Mouse (Mus musculus): ENCODE measurements around the gene Slc6a13. TPM values are rescaled to one million over a fixed set of nuclear protein-coding genes. Genes with fewer than 3 reads are reported as not detected.
A peak's percentile ranks its signal among the peaks of the same experiment; 100 is the strongest.

Slc6a13 gene
- total RNA-seq (2015) (1.0 and 1.7 TPM in 2 replicates), total RNA-seq (2017) (1.2 and 3.3 TPM in 2 replicates)

DNA sequence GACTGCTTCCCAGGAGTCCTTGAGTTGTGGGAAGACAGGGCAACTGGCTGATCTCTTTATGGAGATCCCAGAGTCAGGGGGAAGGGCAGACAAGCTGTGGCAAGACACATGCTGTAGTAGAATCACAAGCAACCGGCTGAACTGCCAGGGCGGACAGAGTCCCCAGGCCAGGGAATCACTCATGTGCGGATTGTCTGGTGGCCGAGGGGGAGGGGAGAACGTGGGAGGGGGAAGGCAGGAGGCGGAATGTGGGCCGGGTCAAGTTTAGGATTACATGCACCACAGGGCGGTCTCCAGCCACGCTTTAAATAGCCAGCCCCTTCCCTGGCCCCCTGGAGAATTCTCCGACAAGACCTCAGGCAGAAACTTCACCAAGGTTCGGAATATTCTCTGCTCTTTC is at the start of gene Slc6a13:
Slc6a13 (plus strand) TSS at position 274 of the 400 bp plus-strand sequence.
- no peak for ATAC-seq (ENCODE audit: poor library complexity, severe bottlenecking)

DNA sequence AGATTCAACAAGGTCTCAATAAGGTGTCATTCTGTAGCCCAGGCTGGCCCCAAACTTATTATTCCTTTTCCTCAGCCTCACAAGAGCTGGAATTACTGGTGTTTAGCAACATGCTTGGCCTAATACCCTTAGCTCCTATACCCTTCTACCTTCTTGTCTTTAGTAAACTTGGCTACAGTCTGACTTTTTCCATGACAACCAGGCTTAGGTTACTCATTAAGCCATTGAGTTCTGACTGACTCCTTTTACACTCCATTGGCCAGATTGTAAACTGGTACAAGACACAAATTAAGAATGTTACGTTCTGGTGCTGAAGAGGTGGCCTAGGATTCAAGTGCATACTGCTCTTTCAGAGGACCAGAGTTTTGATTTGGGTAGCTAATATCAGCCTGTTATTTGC is 49.6 kb upstream of the Slc6a13 start:
- no peak for ATAC-seq (ENCODE audit: poor library complexity, severe bottlenecking)

DNA sequence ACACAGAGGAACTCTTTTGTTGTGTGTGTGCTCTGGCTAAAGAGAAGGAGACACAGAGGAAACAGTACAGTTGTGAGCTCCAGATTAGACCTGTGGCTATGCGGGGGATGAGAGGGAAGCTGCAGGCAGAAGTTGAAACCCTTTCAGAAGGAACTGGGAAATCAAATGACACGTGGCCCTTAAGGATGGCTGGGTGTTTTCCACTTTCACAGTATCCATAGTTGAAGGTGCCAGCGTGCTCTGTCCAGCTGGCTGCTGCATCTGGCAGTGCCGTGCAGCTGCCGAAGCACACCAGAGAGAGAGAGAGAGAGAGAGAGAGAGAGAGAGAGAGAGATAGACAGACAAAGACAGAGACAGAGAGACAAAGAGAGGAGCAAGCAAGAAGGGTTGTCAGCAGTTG is 48.8 kb upstream of the Slc6a13 start:
- ATAC-seq (ENCODE audit: poor library complexity, severe bottlenecking) = peak; percentile 70

GRCm38 (mm10) chr6:121260548-121260947 is 39.5 kb upstream of the Slc6a13 start:
- peak; percentile 90 for ATAC-seq (ENCODE audit: poor library complexity, severe bottlenecking)

DNA sequence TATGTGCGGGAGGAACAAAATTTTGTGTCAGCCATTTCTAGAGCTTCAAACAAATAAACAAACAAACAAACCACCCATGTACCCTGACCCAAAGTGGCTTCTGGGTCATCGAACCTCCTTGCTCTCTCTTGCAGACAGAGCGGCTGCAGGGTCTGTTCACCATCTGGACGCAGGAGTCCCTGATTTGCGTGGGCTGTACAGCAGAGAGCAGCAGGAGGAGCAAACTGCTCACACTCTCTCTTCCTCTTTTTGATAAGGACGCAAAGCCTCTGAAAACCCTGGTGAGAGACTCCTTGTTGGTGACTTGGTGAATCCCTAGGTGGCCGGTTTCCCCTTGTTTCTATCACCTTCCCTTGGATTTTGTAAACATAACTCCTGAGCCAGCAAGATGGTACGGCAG is 38.8 kb upstream of the Slc6a13 start:
- ATAC-seq (ENCODE audit: poor library complexity, severe bottlenecking) = peak; percentile 77

DNA sequence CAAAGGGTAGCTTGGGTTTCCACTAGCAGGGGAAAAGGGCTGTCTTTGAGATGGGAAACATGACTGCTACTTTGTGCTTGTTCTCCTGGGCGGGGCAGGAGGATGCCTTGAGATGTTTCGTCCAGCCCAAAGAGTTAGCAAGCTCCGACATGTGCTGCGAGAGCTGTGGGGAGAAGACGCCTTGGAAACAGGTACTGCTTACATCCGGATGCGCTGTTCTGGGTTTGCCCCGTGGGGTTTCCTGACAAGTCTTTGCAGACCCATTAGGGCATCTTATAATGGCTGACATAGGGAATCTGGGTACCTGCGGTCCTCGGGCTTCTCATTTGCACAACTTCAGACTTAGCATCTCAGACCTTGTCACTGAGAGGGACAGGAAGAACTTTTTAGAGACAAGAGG is 38.0 kb upstream of the Slc6a13 start:
- no peak for ATAC-seq (ENCODE audit: poor library complexity, severe bottlenecking)

DNA sequence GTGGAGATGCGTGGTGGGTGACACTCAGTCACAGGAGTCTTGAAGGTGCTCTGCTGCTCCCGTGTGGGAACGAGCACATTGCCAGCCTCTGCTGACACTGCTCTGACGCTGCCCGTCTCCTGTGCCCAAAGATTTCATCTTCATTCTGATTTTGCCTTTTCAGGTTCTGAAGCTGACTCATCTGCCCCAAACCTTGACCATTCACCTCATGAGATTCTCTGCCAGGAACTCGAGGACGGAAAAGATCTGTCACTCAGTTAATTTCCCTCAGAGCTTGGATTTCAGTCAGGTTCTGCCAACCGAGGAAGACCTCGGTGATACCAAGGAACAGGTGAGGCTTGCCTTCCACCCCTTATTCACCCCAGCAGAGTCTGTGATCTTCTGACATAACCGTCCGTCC is 37.5 kb upstream of the Slc6a13 start:
- ATAC-seq (ENCODE audit: poor library complexity, severe bottlenecking) = no peak

DNA sequence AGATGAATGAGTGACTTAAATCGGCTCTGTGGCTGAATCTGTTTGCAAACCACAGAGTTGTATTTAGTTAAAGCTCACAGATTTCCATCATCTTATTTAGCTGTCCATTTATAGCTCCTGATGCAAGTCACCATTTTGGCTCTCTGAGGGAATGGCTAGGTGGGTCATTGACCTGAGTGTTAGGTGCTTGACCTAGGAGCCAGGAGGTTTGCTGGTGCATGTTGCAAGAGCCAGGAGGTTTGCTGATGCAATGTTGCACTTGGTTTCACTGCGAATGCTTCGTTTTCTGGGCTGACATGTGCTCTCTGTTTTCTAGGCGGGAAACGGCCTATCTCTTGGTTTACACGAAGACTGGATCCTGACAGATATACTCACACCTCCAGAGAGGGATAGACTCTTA is 29.9 kb upstream of the Slc6a13 start:
- ATAC-seq (ENCODE audit: poor library complexity, severe bottlenecking) = no peak

- ATAC-seq (ENCODE audit: poor library complexity, severe bottlenecking) = no peak
Measured at GRCm38 (mm10) chr6:121271707-121272074, 28.3 kb upstream of the Slc6a13 start.

GRCm38 (mm10) chr6:121272075-121272800 is 27.8 kb upstream of the Slc6a13 start:
- ATAC-seq (ENCODE audit: poor library complexity, severe bottlenecking) = peak; percentile 91

DNA sequence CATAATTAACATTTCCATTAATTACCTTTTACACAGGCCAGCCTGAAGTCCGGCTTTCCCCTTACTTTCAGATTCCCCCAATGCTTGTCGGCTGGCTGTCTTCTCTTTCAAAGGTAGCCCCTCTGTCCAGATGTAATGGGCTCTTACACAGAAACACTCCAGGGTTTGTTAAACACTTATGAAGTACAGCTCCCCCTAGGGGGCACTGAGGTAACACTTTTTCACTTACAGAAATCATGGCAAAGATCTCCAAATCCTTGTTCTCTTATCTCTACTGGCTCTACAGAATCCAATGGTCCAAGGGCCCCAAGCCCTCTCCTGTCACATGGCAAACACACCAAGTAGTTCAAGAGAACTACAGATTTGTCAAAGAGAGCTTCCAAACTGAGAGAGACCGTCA is 25.7 kb upstream of the Slc6a13 start:
- peak; percentile 36; the same call in 1 of the 2 replicates for ATAC-seq (ENCODE audit: poor library complexity, severe bottlenecking)

- no peak for ATAC-seq (ENCODE audit: poor library complexity, severe bottlenecking)
Measured at GRCm38 (mm10) chr6:121284132-121284531, 15.9 kb upstream of the Slc6a13 start.

DNA sequence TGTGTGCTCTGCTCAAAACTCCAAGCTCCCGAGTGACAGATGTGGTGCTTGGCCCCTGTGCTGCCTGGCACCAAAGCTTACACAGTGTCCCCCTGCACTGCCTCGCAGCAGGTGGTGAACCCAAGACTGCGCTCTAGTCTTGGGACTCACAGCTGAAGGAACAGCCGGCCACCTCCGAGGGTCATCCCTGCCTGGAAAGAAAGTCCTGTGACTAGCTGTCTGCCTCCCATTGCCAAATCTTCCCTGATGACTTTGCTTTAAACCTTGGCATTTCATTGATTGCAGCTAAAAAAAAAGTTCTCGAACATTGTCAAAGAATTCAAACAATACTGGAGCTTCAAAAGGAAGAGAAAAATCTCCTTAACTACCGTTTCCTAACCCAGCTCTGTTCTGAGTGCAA is 710 bp upstream of the Slc6a13 start:
- ATAC-seq (ENCODE audit: poor library complexity, severe bottlenecking) = no peak

- ATAC-seq (ENCODE audit: poor library complexity, severe bottlenecking) = no peak
Measured at GRCm38 (mm10) chr6:121300504-121300903, 477 bp downstream of the Slc6a13 start.

DNA sequence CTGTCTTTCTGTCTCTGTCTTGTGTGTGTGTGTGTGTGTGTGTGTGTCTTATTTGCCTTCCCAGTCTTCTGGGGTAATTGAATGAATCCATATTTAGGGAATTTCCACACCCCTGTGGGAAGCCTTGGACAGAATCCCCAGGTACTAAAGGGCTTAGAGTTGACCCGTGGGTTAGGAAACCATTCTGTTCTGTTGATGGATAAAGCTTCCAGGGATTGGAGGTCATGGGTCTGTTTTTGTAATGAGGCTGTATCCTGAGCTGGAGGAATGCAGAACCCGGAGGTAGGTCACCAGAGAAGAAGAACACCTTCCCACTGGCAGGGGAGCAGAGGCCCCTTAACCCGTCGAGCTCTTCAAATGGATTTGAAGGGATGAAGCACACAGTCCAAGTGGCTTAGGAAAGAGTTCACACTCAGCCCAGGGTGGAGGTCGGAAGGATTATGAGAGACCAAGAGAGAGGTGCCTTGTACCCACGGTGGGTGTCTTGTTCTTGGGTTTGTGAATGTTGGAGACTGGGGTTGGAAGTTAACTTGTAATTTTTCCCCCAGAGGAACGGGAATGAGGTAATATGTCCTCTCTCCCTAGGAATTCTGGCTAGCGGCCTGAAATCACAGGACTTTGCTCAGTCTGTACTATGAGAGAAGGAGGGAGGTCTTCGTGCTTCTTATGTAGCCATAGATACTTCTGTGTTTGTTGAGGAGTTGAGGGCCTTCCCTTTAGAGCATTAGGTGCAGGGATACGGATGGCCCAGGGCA is 3.6 kb downstream of the Slc6a13 start:
- ATAC-seq (ENCODE audit: poor library complexity, severe bottlenecking) = no peak

- no peak for ATAC-seq (ENCODE audit: poor library complexity, severe bottlenecking)
Measured at GRCm38 (mm10) chr6:121304630-121305029, 4.6 kb downstream of the Slc6a13 start.

GRCm38 (mm10) chr6:121305571-121305970 is 5.5 kb downstream of the Slc6a13 start:
- no peak for ATAC-seq (ENCODE audit: poor library complexity, severe bottlenecking)

- ATAC-seq (ENCODE audit: poor library complexity, severe bottlenecking) = no peak
Measured at GRCm38 (mm10) chr6:121310984-121311383, 11.0 kb downstream of the Slc6a13 start.

GRCm38 (mm10) chr6:121319099-121319498 is 19.1 kb downstream of the Slc6a13 start:
- no peak for ATAC-seq (ENCODE audit: poor library complexity, severe bottlenecking)

DNA sequence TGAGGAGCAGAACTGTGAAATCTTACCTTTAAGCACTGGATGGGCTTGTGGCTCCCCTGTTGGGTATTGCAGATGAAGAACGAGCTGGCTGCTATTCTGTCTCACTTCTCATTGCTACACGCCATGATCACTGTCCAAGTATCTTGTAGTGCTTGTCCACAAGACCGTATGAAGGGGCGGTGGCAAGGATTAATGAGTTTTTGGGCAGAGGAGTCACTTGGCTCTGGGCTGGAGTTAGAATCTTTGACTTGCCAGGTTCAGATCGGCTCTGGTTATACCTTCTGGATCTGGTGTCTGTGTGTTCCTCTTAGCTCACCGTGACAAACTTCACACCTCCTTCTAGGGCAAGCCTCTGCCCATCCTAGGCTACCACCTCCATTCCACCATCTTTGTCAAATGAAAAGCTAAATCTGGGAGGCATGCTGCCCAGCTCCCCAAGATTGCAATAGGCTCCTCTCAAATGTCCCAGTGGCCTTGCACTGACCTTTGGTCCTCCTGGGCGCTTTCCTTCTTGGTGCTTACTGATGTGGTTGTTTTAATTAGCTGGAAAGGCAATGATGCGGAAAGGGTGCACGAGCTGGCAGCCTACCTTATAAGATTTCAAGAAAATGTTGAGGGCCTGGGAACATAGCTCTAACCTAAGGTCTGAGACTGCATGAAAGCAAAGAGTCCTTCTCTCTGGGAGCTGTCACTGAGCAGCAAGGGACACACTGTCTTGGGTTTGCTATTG is 22.5 kb downstream of the Slc6a13 start:
- ATAC-seq (ENCODE audit: poor library complexity, severe bottlenecking) = no peak

DNA sequence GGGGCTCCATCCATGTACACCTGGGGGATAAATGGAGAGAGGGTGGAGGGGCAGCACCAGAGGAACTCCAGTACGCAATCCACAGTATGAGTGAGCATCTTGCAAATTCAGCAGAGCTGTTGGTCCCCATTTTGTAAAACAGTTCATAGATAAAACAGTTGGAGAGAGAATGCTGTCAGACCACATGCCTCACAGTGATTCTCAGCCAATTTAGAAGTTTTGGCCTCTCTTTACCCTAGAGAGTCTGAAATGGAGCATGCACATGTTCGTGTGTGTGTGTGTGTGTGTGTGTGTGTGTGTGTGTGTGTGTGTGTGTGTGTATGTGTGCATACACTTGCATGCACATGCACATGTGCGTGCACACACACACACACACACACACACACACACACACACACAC is 25.3 kb downstream of the Slc6a13 start:
- ATAC-seq (ENCODE audit: poor library complexity, severe bottlenecking) = no peak

DNA sequence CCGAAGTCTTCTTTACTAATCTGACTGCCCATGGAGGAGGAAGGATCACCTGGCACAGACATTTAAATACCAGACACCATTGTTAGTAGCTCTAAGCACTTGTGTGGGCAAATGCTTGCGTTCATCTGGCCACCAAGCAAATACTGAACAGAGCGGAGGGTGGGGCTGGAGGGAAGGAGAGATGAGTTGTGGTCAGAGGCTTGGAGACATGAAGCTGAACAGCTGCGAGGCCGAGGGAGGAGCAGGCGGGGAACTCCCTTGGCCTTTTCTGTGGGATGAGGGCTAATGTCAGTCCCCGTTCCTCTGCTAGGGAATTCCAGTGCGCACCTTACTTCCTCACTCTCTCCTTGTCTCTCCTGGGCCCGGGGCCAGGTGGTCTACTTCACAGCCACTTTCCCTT is 25.7 kb downstream of the Slc6a13 start:
- ATAC-seq (ENCODE audit: poor library complexity, severe bottlenecking) = no peak

All from megakaryocyte, adult 5-6 weeks (primary cell).